Mouse (Mus musculus) stomach, postnatal 0 days (tissue): ENCODE measurements around the gene Rcbtb1.

ENCODE experiments used
- CTCF ChIP-seq: IDR thresholded peaks from 2 replicates; pipeline ENCODE4 v1.5.1; 2016; ENCODE audit warnings: antibody characterized with exemption, low read depth, mild to moderate bottlenecking, moderate library complexity
- EP300 ChIP-seq: optimal IDR thresholded peaks from 2 replicates; pipeline ENCODE3; 2016; ENCODE audit warnings: antibody characterized with exemption

- TF ChIP-seq CTCF: no peak
- no peak for TF ChIP-seq EP300
These were observed 59.0 kb downstream of the Rcbtb1 start, which contains the start of gene Gm6904 for GRCm38 (mm10) chr14:59260056-59260455.
